Mouse (Mus musculus) gastrocnemius, postnatal 14 days (tissue): ENCODE measurements at regions not wholly inside any gene's neighbourhood (a gene's known extent, or its start where the extent isn't known, plus 50 kb on each side); places are given as distances from the start of the nearest gene placed in this dataset.

Experiments used
- DNase-seq: peaks from one replicate; pipeline ENCODE4 v3.0.0; 2021; ENCODE audit warnings: mixed read lengths
- intact Hi-C: fragments of 180-260 bp; cut with DNase I; formaldehyde crosslinking; loops from one replicate; pipeline ENCODE4 v1.15.1; 2025; ENCODE audit warnings: low total_unique reads

GRCm38 (mm10) chr11:21478191-21478590 lies 93.8 kb upstream of the Wdpcp start:
- intact Hi-C loops: no loop called here
- no peak for DNase-seq

DNA sequence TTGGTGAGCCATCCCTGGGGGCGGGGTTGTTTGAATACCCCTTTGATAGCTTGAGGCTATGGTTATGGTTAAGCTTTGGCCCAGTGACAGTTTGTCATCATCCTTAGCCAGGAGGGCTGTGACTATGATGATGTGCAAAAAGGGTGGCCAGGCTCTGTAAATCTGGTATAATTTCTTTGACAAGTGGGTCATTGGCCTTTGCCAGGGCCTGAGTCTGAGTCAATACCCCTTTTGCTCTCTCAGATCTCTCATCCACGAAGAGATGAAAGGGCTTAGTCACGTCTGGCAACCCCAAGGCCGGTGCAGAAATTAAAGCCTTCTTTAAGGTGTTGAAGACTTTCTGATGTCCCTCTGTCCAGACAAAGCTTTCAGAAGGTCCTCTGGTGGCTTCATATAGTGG lies 99.7 kb upstream of the Ugp2 start:
- DNase-seq: no peak
- intact Hi-C loops: no loop called here

- intact Hi-C loops: no loop called here
- DNase-seq: no peak
Observed at GRCm38 (mm10) chr11:21468465-21468864, 97.5 kb upstream of the Ugp2 start.

- no peak for DNase-seq
- intact Hi-C loops: no loop called here
Observed at GRCm38 (mm10) chr11:21460011-21460410, 89.0 kb upstream of the Ugp2 start.

DNA sequence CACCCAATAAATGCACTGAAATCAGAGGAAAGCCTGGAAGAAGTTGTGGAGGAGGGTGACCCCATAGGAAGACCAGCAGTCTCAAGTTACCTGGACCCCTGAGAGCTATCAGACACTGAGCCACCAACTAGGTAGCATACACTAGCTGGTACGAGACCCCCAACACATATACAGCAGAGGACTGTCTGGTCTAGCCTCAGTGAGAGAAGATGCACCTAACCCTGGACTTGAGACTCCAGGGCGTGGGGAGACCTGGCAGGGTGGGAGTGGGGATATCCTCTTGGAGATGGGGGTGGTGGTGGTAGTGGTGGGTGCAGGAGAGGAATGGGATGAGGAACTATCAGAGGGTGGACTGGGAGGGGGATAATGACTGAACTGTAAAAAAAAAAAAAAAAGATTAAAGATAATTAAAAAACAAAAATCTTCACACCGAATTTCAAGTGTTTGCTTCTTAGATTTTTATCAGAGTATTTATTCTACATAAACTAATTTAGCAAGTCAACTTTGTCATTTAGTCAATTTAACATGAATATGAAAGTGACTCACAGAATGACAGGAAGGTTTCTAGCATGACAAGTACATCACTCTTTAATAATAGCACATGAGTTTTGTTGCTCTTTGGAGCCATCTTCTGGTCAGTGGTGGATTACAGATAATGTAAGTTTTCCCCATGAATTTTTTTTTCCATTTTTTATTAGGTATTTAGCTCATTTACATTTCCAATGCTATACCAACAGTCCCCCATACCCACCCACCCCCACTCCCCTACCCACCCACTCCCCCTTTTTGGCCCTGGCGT lies 82.5 kb upstream of the Ugp2 start:
- DNase-seq: no peak
- intact Hi-C loops: loop anchor here (10.0 kb wide), 1 partner anchor 109 kb away; no protein-coding TSS in a partner anchor

DNA sequence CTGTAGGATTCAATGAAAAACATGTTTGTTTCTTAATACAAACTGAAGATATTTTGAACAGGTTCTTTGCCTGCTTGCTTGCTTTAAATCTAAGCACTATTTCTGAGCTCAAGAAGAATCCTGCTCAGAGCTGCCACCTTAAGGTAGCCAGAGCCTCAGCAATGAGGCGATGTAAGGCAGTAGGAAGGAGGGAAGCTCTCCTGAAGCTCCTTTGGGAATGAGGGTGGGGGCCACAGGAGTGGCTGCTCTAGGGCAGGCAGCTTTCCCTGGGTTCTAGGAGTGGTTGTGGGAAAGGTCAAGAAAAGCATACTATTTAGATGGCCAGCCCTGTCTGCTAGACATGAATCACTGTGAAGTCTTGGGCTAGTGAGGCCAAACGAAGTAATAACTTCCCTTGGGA lies 62.7 kb upstream of the Ugp2 start:
- peak; percentile 22 for DNase-seq
- intact Hi-C loops: no loop called here

DNA sequence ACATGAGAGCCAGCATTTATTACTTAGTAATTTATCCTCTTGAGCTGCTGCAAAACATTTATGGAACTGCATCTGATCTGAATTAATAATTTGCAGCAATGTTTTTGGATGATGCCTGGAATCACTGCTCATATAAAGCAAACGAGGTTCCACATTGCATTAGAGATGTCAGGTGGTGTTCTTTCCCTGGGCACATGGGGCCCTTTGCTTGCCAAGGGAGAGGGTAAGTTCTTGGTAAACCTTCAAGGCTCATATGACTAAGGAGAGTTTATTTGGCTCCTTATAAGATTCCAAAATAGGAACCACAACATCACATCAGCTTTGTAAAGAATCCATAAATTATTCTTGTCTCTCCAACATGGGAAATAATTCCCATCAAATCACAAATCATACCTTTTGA lies 59.0 kb upstream of the Ugp2 start:
- no peak for DNase-seq
- intact Hi-C loops: no loop called here

DNA sequence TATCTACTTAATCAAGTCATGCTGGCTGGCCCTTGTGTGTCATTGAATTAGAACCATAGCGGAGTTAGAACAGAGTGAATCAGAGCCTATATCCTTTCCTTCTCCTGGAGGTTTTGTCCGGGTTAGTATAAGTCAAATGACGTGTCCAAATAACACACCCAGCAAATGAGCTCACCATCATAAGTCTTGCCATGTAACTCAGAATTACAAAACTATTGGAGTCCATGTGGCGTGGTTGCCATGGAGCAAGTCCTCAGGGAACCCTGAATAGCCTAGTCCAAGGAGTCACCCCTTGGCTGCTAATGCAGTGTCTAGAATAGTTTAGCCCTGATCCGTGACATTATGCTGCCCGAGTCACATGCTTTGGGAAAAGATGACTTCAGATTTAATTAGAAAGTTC lies 57.7 kb upstream of the Ugp2 start:
- intact Hi-C loops: no loop called here
- DNase-seq: peak; percentile 72

DNA sequence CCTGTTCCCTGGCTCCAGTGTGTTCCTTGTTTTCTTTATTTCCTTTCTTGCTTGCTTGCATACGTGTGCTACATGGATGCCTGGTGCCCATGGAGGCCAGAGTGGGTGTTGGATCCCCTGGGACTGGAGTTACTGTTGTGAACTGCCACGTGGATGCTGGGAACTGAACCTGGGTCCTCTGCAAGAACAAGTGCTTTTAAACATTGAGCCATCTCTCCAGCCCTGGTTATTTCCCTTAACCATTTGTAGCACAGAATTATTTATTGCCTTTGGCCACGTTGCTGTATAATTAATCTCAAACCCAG lies 57.0 kb upstream of the Ugp2 start:
- DNase-seq: no peak
- intact Hi-C loops: no loop called here

GRCm38 (mm10) chr11:21427291-21428012 lies 56.5 kb upstream of the Ugp2 start:
- intact Hi-C loops: no loop called here

GRCm38 (mm10) chr11:21425480-21426101 lies 54.6 kb upstream of the Ugp2 start:
- DNase-seq: no peak
- intact Hi-C loops: no loop called here

More at GRCm38 (mm10) chr11:21427291-21428012, 56.5 kb upstream of the Ugp2 start:
- DNase-seq: no peak

GRCm38 (mm10) chr11:21424345-21424744 lies 53.3 kb upstream of the Ugp2 start:
- DNase-seq: no peak
- intact Hi-C loops: no loop called here

- no peak for DNase-seq
- intact Hi-C loops: no loop called here
Observed at GRCm38 (mm10) chr11:21422281-21422878, 51.4 kb upstream of the Ugp2 start.
